Mouse (Mus musculus) thymus, adult 2 months (tissue): ENCODE measurements at regions not wholly inside any gene's neighbourhood (a gene's known extent, or its start where the extent isn't known, plus 50 kb on each side); places are given as distances from the start of the nearest gene placed in this dataset.

Experiments used
- DNase-seq: peaks from one replicate; pipeline ENCODE4 v3.0.0; 2021
- H3K27ac ChIP-seq: fragments of 200-500 bp; 2 replicates; pipeline ENCODE4 v1.5.1; 2012; ENCODE audit warnings: low read length, control low read depth; ENCODE audit not compliant: control insufficient read depth, insufficient read depth
- H3K27me3 ChIP-seq: fragments of 200-500 bp; 2 replicates; pipeline ENCODE4 v1.6.1; 2012; ENCODE audit warnings: mild to moderate bottlenecking, low read length, moderate library complexity, mixed read lengths; ENCODE audit not compliant: control insufficient read depth, insufficient read depth
- H3K36me3 ChIP-seq: fragments of 200-500 bp; 2 replicates; pipeline ENCODE4 v1.6.1; 2012; ENCODE audit warnings: mild to moderate bottlenecking, low read length, moderate library complexity; ENCODE audit not compliant: control insufficient read depth, insufficient read depth
- H3K4me1 ChIP-seq: fragments of 200-500 bp; replicated peaks from 2 replicates; pipeline ENCODE4 v1.6.1; 2012; ENCODE audit warnings: low read length; ENCODE audit not compliant: control insufficient read depth, insufficient read depth
- H3K4me3 ChIP-seq: fragments of 200-500 bp; 2 replicates; pipeline ENCODE4 v1.5.1; 2012; ENCODE audit warnings: mild to moderate bottlenecking, low read length, control low read depth, moderate library complexity; ENCODE audit not compliant: control insufficient read depth, insufficient read depth
- CTCF ChIP-seq: fragments of 200-500 bp; IDR thresholded peaks from 2 replicates; pipeline ENCODE4 v1.5.1; 2012; ENCODE audit warnings: mild to moderate bottlenecking, control low read depth, low read length, moderate library complexity, borderline replicate concordance; ENCODE audit not compliant: control insufficient read depth, poor library complexity, insufficient read depth; ENCODE audit errors: extremely low read depth
- POLR2A ChIP-seq: fragments of 200-500 bp; IDR thresholded peaks from 2 replicates; pipeline ENCODE4 v1.6.1; 2012; ENCODE audit warnings: mild to moderate bottlenecking, low read length, control low read depth, moderate library complexity; ENCODE audit not compliant: control insufficient read depth, poor library complexity, insufficient read depth; ENCODE audit errors: extremely low read depth
- WGBS: fragments of 180-500 bp; shearing (Covaris S2); methylation state at CpG from one replicate; pipeline ENCODE4 v1.1.7; 2018; 5-methylcytosine and 5-hydroxymethylcytosine counted together

- WGBS: 96% methylated on average over 6 of the region's 6 CpGs
- no peak for TF ChIP-seq POLR2A
- no peak for TF ChIP-seq CTCF
- Histone ChIP-seq H3K36me3 (no peaks in the 10 kb centered on the region), H3K4me3 (no peak overlapping the region), H3K4me1 (no peaks in the 10 kb centered on the region), H3K27ac (no peak overlapping the region), H3K27me3 (no peaks in the 10 kb centered on the region)
- DNase-seq: no peak
Measured at GRCm38 (mm10) chr15:64584129-64584528, 233.4 kb upstream of the Gm21798 start.

- Histone ChIP-seq H3K27me3 (no peaks in the 10 kb centered on the region), H3K27ac (no peak overlapping the region), H3K4me1 (no peaks in the 10 kb centered on the region), H3K36me3 (no peaks in the 10 kb centered on the region), H3K4me3 (no peak overlapping the region)
- no peak for DNase-seq
- TF ChIP-seq CTCF (no peak), POLR2A (no peak)
- 97% methylated on average over 3 of the region's 3 CpGs for WGBS
Measured at GRCm38 (mm10) chr15:64586776-64587175, 230.7 kb upstream of the Gm21798 start.

GRCm38 (mm10) chr15:64590092-64590881 is 227.2 kb upstream of the Gm21798 start:
- no peak overlapping the region for H3K27ac ChIP-seq
- 57% methylated on average over 1 of the region's 1 CpGs for WGBS
- no peaks in the 10 kb centered on the region for H3K4me1 ChIP-seq
- no peak overlapping the region for H3K4me3 ChIP-seq
- no peak for DNase-seq
- H3K27me3 ChIP-seq: no peaks in the 10 kb centered on the region
- TF ChIP-seq CTCF (no peak), POLR2A (no peak)
- no peaks in the 10 kb centered on the region for H3K36me3 ChIP-seq

GRCm38 (mm10) chr15:64613503-64613902 is 204.0 kb upstream of the Gm21798 start:
- TF ChIP-seq POLR2A (no peak), CTCF (no peak)
- Histone ChIP-seq H3K27me3 (no peaks in the 10 kb centered on the region), H3K27ac (no peak overlapping the region), H3K36me3 (no peaks in the 10 kb centered on the region), H3K4me3 (no peak overlapping the region), H3K4me1 (no peaks in the 10 kb centered on the region)
- DNase-seq: no peak
- WGBS: 61% methylated on average over 4 of the region's 4 CpGs

- WGBS: 84% methylated on average over 3 of the region's 3 CpGs
- Histone ChIP-seq H3K4me3 (no peak overlapping the region), H3K27ac (no peak overlapping the region), H3K4me1 (no peaks in the 10 kb centered on the region), H3K27me3 (no peaks in the 10 kb centered on the region), H3K36me3 (no peaks in the 10 kb centered on the region)
- no peak for TF ChIP-seq POLR2A
- no peak for TF ChIP-seq CTCF
- no peak for DNase-seq
Measured at GRCm38 (mm10) chr15:64618471-64618870, 199.0 kb upstream of the Gm21798 start.

- Histone ChIP-seq H3K27ac (no peak overlapping the region), H3K27me3 (no peaks in the 10 kb centered on the region), H3K4me1 (no peaks in the 10 kb centered on the region), H3K4me3 (no peak overlapping the region), H3K36me3 (no peaks in the 10 kb centered on the region)
- WGBS: 80% methylated on average over 3 of the region's 3 CpGs
- no peak for TF ChIP-seq CTCF
- no peak for TF ChIP-seq POLR2A
- DNase-seq: no peak
Measured at GRCm38 (mm10) chr15:64621876-64622275, 195.6 kb upstream of the Gm21798 start.
